ENCODE assay signal across 9 mouse cellular contexts in the genomic region with DNA sequence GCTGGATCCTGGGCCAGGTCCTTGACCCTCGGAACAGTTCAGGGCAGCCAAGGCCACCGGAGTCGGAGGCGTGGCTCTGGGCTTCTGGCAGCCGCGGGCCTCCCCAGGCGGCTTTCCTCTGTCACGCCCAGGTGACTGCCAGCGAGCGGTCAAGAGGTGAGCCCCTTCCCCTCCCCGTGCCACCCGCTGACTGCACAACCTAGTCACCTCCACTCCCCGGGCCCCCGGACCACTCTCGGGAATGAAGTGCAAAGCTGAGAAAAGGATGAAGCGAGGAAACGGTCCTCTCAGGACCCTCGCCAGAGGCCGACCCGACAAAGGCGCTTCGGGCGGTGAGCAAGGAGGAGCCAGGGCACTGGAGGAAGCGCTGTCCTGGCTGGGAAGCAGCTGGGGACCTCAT. TPM values are rescaled to one million over a fixed set of nuclear protein-coding genes. Genes with fewer than 3 reads are reported as not detected.
A peak's percentile ranks its signal among the peaks of the same experiment; 100 is the strongest.
DNase-seq lines count a peak whose midpoint lies in the region; ATAC-seq and TF ChIP-seq lines count a peak whose summit lies in the region.
"Not testable (repeated sequence)": the region's sequence is repeated elsewhere in the genome, so short reads cannot be mapped to it uniquely, and the experiment has no call there.
"Had no signal": no experiment of that assay in that cellular context is flagged by ENCODE, and none has a peak within 500 bp of the region (broad histone marks: within the 10 kb centered on the region; RNA-seq: fewer than 3 reads in every experiment).

No protein-coding gene starts in this region.

- not testable (repeated sequence) for H3K9me3 ChIP-seq in heart, embryonic 10.5 days; lung, embryonic 15.5 days

- H3K4me3 ChIP-seq in brown adipose tissue, adult 24 weeks (ENCODE audit: insufficient read depth, low read depth, low read length), result peak overlapping the region; percentile 75
- H3K4me3 ChIP-seq in embryonic fibroblast, embryonic 13.5 days (ENCODE audit: insufficient read depth, low read length), result peak overlapping the region; percentile 65
- peak overlapping the region; percentile 60 for H3K4me3 ChIP-seq in heart, embryonic 10.5 days
- H3K4me3 ChIP-seq in left cerebral cortex, adult 2 months, result peak overlapping the region; percentile 48
- peak overlapping the region; percentile 43 for H3K4me3 ChIP-seq in lung, embryonic 15.5 days

- H3K9ac ChIP-seq in lung, embryonic 15.5 days, result not testable (repeated sequence)

- TF ChIP-seq CTCF in embryonic fibroblast, embryonic 13.5 days (IDR thresholded peaks at IDR 0.05; ENCODE audit: borderline replicate concordance, insufficient read depth, low read length); left cerebral cortex, adult 2 months (IDR thresholded peaks at IDR 0.05): not testable (repeated sequence)

- not testable (repeated sequence) for H3K27me3 ChIP-seq in heart, embryonic 10.5 days (ENCODE audit: insufficient read depth, poor library complexity, severe bottlenecking); lung, embryonic 15.5 days

- WGBS in heart, embryonic 10.5 days, result 1% methylated on average over 23 of the region's 24 CpGs
- under 1% methylated on average over 20 of the region's 24 CpGs for WGBS in lung, embryonic 15.5 days

- peak overlapping the region; percentile 74 for H3K4me2 ChIP-seq in lung, embryonic 15.5 days

- TF ChIP-seq POLR2A in embryonic fibroblast, embryonic 13.5 days (IDR thresholded peaks at IDR 0.05; ENCODE audit: low read depth, low read length), result not testable (repeated sequence)

- H3K4me1 ChIP-seq in brown adipose tissue, adult 24 weeks (ENCODE audit: control insufficient read depth, insufficient read depth, insufficient read length, low read length); embryonic fibroblast, embryonic 13.5 days (ENCODE audit: control insufficient read depth, insufficient read depth, low read length); heart, embryonic 10.5 days; lung, embryonic 15.5 days: not testable (repeated sequence)

- ATAC-seq in lung, embryonic 15.5 days (ENCODE audit: borderline replicate concordance, extremely low read depth, low FRiP score, low TSS enrichment), result not testable (repeated sequence)

- intact Hi-C loops in left cerebral cortex, adult 2 months (cut with DNase I), result not testable (repeated sequence)

- not testable (repeated sequence) for H3K36me3 ChIP-seq in heart, embryonic 10.5 days; lung, embryonic 15.5 days

- H3K27ac ChIP-seq in brown adipose tissue, adult 24 weeks (replicated peaks; ENCODE audit: low read depth, low read length), result peak overlapping the region; percentile 93
- H3K27ac ChIP-seq in embryonic fibroblast, embryonic 13.5 days (ENCODE audit: insufficient read depth, low read length); left cerebral cortex, adult 2 months: not testable (repeated sequence)
- peak overlapping the region; percentile 62; the same call in 1 of the 2 replicates for H3K27ac ChIP-seq in heart, embryonic 10.5 days
- 0 out of 2 replicates have a peak overlapping the region, but pooled peaks have one; percentile 33 for H3K27ac ChIP-seq in lung, embryonic 15.5 days

- not testable (repeated sequence) for DNase-seq in heart, embryonic 10.5 days (ENCODE audit: low spot score)
- peak; percentile 5 for DNase-seq in induced T-regulatory cell, adult 2 months (ENCODE audit: low read depth)
- DNase-seq in left cerebral cortex, adult 2 months (ENCODE audit: extremely low spot score in 1 of 2, low spot score in 2 of 2), result peak; percentile 8 to 17
- DNase-seq in right cerebral cortex, adult 18-20 months, result peak; percentile 1

RNA-seq across cellular contexts. Expression of a gene that starts 0.4 kb away (rescaled TPM):
- not detected in 2 replicates for polyA plus RNA-seq in brown adipose tissue, adult 24 weeks (2012; ENCODE audit: insufficient read depth, insufficient read length, missing spikeins)
- not detected in 2 replicates for polyA plus RNA-seq in embryonic fibroblast, embryonic 13.5 days (2011; ENCODE audit: insufficient read length, low read depth, missing spikeins)
- 1.1 and 1.7 TPM in 2 replicates for polyA plus RNA-seq in heart, embryonic 10.5 days (2016; fragmentation: Nextera tagmentation; extraction: Ambion mirVana)
- total RNA-seq in left cerebral cortex, adult 2 months (2021), result 1 to 10 TPM in 1 of 2 experiments, under 1 TPM in 1; 0.50 to 1.4 TPM
- polyA plus RNA-seq in lung, embryonic 15.5 days (2015; fragmentation: Nextera tagmentation; extraction: Ambion mirVana), result 0.45 and 0.49 TPM in 2 replicates
- total RNA-seq: common myeloid progenitor, adult 5-6 weeks; megakaryocyte progenitor cell, adult 5-6 weeks had no signal

RNA-seq across cellular contexts. Expression of a gene that starts 17.8 kb away (rescaled TPM):
- not detected in 2 replicates for polyA plus RNA-seq in brown adipose tissue, adult 24 weeks (2012; ENCODE audit: insufficient read depth, insufficient read length, missing spikeins)
- polyA plus RNA-seq in embryonic fibroblast, embryonic 13.5 days (2011; ENCODE audit: insufficient read length, low read depth, missing spikeins), result not detected in 2 replicates
- polyA plus RNA-seq in heart, embryonic 10.5 days (2016; fragmentation: Nextera tagmentation; extraction: Ambion mirVana), result not detected in 2 replicates
- not detected for total RNA-seq in left cerebral cortex, adult 2 months (2021)
- not detected in 2 replicates for polyA plus RNA-seq in lung, embryonic 15.5 days (2015; fragmentation: Nextera tagmentation; extraction: Ambion mirVana)
- total RNA-seq: common myeloid progenitor, adult 5-6 weeks; megakaryocyte progenitor cell, adult 5-6 weeks had no signal
